Mouse (Mus musculus): ENCODE data around the gene Acap1.
"Not testable (repeated sequence)": the region's sequence is repeated elsewhere in the genome, so short reads cannot be mapped to it uniquely, and the experiment has no call there.

The Acap1 gene

DNA sequence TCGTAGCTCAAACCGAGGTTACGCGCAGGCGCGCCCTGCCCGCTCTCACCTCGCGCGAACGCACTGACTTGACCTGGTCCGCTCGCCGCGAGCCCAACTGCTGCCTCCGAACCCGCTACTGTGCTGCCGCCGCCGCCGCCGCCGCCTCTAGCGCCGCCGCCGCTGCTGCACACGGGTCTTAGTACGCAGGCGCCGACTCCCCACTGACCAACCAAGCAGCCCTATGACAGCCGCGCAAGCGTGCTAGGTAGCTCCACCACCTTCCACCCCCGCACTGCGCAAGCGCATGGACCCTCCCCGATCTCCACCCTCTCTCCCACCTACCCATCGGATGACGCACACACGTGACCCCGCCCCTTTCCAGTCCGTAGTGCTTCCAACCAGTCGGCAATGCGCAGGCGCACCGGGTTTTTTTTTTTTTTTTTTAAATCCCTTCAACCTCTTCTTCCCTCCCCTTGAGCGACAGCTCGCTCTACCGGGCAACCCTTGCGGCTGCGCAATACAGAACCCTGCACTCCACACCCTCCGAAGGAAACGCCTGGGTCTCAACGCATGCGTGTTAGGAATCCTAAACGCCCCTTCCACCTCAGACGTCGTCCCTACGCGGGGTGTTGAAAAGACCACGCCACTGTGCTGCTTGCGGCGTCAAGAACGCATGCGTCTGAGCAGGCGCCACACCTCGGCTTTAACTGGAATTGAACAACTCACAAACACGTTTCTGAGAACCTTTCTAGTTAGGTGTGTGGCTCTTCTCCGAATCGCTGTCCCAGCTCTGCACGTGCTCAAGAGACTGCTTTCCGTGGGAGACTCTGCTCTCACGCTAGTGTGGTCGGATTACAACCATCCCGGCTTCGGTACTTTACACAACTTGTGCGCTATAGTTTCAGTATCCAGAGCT lies 26.0 kb upstream of the Acap1 start, which contains the start of gene Eif5a:
Gene Eif5a, minus strand, starts transcription at position 845 of the 898 bp plus-strand sequence.
- peak; percentile 100 for DNase-seq (ENCODE audit: low read depth, low spot score)

- DNase-seq (ENCODE audit: low read depth, low spot score): peak; percentile 67
These were observed 25.1 kb upstream of the Acap1 start for GRCm38 (mm10) chr11:69920266-69921031.

GRCm38 (mm10) chr11:69919661-69920265 lies 24.4 kb upstream of the Acap1 start:
- DNase-seq (ENCODE audit: low read depth, low spot score): peak; percentile 94

GRCm38 (mm10) chr11:69919053-69919452 lies 23.7 kb upstream of the Acap1 start:
- DNase-seq (ENCODE audit: low read depth, low spot score): no peak

DNA sequence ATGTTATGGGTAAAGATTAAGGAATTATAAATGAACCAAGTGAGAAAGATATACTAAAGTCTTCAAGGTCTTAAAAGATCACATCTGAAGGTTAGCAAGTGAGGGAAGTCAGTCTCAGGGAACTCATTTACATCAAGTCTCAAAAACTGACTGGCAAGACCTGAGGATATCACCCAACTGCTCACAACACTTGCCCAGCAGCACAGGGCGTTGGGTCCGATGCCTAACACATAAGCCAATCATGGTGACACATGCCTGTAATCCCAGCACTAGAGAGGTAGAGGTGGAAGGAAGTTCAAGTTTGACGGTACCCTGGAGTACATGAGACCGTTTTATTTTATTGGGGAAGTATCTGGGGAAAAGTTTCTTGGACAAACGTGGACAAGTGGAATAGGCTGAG lies 22.8 kb upstream of the Acap1 start:
- DNase-seq (ENCODE audit: low read depth, low spot score): no peak

DNA sequence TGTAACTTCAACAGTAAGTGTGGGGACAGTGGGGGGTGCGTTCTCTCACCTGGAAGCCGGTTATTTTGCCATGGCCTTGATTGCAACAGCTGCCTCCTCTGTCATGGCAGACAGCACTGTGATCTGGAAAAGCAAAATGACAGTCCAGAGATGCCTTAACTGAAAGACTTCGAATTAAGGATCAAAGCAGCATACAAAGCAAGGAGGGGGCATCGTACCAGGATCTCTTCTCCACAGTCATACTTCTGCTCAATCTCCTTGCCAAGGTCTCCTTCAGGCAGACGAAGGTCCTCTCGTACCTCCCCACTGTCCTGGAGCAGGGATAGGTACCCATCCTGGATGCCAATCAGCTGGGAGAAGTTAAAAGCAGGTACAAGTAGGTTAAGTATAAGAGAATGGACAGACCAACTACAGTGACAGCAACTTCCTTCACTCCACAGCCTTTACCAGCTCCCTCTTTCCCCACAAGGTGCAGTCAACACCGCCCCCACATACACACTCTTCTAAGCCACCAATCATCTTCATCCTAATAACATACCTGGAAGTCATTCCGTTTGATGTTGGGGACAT lies 22.1 kb upstream of the Acap1 start:
- DNase-seq (ENCODE audit: low read depth, low spot score): no peak

- DNase-seq (ENCODE audit: low read depth, low spot score): not testable (repeated sequence)
These were observed 21.5 kb upstream of the Acap1 start for GRCm38 (mm10) chr11:69916652-69917378.

DNA sequence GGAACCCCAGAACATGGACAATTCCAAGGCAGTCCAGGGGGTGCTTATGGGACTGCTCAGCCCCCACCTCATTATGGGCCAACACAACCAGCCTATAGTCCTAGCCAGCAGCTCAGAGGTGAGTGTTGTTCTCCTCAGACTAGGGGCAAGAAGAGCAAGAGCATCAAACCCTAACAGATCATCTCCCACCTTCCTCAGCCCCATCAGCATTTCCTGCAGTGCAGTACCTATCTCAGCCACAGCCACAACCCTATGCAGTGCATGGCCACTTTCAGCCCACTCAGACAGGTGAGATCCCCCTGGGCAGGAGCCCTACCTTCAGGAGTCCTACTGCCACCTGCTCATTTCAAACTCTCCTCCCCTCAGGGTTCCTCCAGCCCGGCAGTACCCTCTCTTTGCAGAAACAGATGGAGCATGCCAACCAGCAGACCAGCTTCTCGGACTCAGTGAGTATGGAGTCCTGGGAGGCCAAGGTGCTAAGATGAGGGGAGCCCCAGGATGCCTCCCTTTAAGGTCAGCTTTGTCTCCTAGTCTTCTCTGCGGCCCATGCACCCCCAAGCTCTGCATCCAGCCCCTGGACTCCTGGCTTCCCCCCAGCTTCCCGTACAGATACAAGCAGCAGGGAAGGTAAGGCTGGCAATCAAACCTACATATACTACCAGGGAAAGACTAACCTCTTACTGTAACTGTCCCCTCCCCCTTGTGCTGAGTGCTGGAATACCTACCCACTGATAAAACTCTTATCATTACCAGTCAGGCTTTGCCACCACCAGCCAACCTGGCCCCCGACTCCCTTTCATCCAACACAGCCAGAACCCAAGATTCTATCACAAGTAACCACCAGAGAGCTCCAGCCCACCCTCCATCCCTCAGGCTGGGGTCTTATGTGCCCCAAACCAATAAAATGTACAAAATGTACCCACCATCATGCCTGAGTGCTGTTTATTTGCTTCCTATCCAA lies 20.6 kb upstream of the Acap1 start:
- DNase-seq (ENCODE audit: low read depth, low spot score): peak; percentile 50

DNA sequence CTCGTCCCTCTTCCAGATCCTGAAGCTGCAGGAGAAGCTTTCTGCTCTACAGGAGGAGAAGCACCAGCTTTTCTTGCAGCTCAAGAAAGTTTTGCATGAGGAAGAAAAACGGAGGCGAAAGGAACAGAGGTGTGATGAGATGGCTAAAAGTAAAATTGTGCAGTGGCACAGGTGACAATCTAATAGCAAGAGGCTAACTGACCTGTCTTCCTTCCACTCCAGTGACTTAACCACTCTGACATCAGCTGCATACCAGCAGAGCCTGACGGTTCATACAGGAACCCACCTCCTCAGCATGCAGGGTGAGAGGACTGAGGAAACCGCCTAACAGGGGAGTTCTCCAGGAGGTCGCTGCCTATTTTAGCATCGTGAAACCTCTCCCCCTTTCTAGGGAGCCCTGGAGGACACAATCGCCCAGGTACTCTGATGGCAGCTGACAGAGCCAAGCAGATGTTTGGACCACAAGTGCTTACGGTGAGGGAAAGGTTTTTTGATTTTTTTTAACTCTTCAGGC lies 19.6 kb upstream of the Acap1 start:
- DNase-seq (ENCODE audit: low read depth, low spot score): peak; percentile 50

DNA sequence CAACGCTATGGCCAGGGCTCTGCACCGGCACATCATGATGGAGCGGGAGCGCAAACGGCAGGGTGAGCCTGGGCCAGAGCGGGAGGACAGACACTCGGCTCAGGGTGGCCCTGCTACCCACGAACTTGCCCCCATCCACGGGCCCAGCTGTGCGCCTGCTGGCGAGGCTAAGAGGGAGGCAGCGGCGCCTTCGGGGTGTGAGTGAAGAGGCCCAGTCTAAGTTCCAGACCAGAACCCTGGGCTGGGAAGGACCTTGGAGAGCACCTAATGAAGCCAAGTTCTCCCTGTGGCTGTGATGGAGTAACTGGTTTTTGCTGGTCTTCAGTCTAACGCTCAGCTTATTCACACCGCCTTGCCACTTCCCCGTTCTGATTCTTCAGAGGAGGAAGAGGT lies 19.0 kb upstream of the Acap1 start:
- DNase-seq (ENCODE audit: low read depth, low spot score): no peak

- DNase-seq (ENCODE audit: low read depth, low spot score): peak; percentile 95
These were observed 18.4 kb upstream of the Acap1 start, which contains the start of gene Gps2 for GRCm38 (mm10) chr11:69913554-69914371. Gps2 (plus strand) TSS chr11:69913888.

- no peak for DNase-seq (ENCODE audit: low read depth, low spot score)
These were observed 17.6 kb upstream of the Acap1 start for GRCm38 (mm10) chr11:69912716-69913530.

DNA sequence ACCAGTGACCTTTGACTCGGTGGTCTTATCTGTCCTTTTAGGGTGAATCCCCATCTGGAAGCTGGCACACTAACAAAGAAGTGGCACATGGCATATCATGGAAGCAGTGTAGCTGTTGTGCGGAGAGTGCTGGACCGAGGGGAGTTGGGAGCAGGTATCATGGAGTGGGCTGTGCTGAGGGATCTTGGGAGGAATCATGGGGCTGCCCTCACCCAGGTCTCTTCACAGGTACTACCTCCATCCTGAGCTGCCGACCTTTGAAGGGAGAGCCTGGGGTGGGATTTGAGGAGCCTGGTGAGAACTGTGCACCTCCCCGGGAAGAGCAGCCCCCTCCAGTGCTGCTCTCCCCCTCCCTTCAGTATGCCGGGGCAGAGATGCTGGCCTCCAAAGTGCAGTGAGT lies 16.4 kb upstream of the Acap1 start:
- no peak for DNase-seq (ENCODE audit: low read depth, low spot score)

- no peak for DNase-seq (ENCODE audit: low read depth, low spot score)
These were observed 15.6 kb upstream of the Acap1 start for GRCm38 (mm10) chr11:69910781-69911560.

- no peak for DNase-seq (ENCODE audit: low read depth, low spot score)
These were observed 14.8 kb upstream of the Acap1 start for GRCm38 (mm10) chr11:69910177-69910576.

- DNase-seq (ENCODE audit: low read depth, low spot score): no peak
These were observed 13.8 kb upstream of the Acap1 start for GRCm38 (mm10) chr11:69909174-69909573.

DNA sequence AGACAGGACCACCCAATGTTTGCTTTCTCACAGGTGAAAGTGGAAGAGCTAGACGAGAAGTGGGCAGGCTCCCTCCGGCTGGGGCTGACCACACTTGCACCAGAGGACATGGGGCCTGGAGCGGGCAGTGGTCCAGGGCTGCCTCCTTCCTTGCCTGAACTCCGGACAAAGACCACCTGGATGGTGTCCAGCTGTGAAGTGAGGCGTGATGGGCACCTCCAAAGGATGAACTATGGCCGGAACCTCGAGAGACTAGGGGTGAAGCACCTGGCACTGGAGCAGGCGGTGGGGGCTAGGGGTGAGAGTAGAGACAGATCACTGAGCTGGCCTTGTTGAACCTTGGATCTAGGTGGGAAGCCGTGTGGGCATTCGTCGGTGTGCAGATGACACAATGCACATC lies 13.3 kb upstream of the Acap1 start:
- DNase-seq (ENCODE audit: low read depth, low spot score): no peak
